Mouse (Mus musculus): ENCODE measurements around the gene Herc1.
A peak's percentile ranks its signal among the peaks of the same experiment; 100 is the strongest.

- TF ChIP-seq POLR2A (IDR thresholded peaks at IDR 0.05; ENCODE audit: borderline replicate concordance, extremely low read depth, insufficient read depth, insufficient read length, poor library complexity, severe bottlenecking), result no peak
- peak; percentile 60 for TF ChIP-seq CTCF (IDR thresholded peaks at IDR 0.05; ENCODE audit: borderline replicate concordance, extremely low read depth, insufficient read depth, insufficient read length)
These were observed 164.1 kb downstream of the Herc1 start, which contains the start of gene Fbxl22 for GRCm38 (mm10) chr9:66514256-66514770.

All from brain, embryonic 14.5 days (tissue).